Mouse (Mus musculus) ovary, adult 10 weeks (tissue): Measurements from ENCODE around the gene Srcin1. TPM values are rescaled to one million over a fixed set of nuclear protein-coding genes. Genes with fewer than 3 reads are reported as not detected.

Experiments
- polyA plus RNA-seq: library from polyadenylated mRNA; stranded (reverse); fragments of 350-450 nt; fragmentation: Illumina TruSeq; extraction: RNeasy Lipid Tissue Mini Kit (QIAGEN cat#74804); gene quantifications from one replicate; pipeline ENCODE4 v1.2.3, GENCODE M21; 2014

Srcin1 gene
- 1.8 TPM for polyA plus RNA-seq

GRCm38 (mm10) chr11:97576136-97576906, at the start of gene Srcin1:
Gene Srcin1 (minus strand): TSS chr11:97576186.

GRCm38 (mm10) chr11:97499865-97500719, 75.9 kb downstream of the Srcin1 start, which contains the start of gene 4933428G20Rik:
Gene 4933428G20Rik (minus strand): TSS chr11:97500340.

Other genes with a start within 250 kb of the Srcin1 start
- gene Gpr179, start 224.1 kb downstream of the Srcin1 start, polyA plus RNA-seq: 0.11 TPM
- 24.3 TPM for gene Socs7, start 213.6 kb downstream of the Srcin1 start, polyA plus RNA-seq
- 7.1 TPM for gene Arhgap23, start 160.7 kb downstream of the Srcin1 start, polyA plus RNA-seq
- not detected for gene 4933428G20Rik, start 75.8 kb downstream of the Srcin1 start, polyA plus RNA-seq
- not detected for gene Epop, start 53.5 kb upstream of the Srcin1 start, polyA plus RNA-seq
- gene Mllt6, start 87.2 kb upstream of the Srcin1 start, polyA plus RNA-seq: 6.6 TPM
- gene Cisd3, start 109.6 kb upstream of the Srcin1 start, polyA plus RNA-seq: 3.4 TPM
- 5.4 TPM for gene Pcgf2, start 124.3 kb upstream of the Srcin1 start, polyA plus RNA-seq
- gene Psmb3, start 127.2 kb upstream of the Srcin1 start, polyA plus RNA-seq: 7.7 TPM
- gene Pip4k2b, start 168.5 kb upstream of the Srcin1 start, polyA plus RNA-seq: 16.4 TPM
- gene Cwc25, start 190.4 kb upstream of the Srcin1 start, polyA plus RNA-seq: 17.0 TPM
- not detected for gene 1700001P01Rik, start 199.7 kb upstream of the Srcin1 start, polyA plus RNA-seq
- gene Rpl23, start 206.3 kb upstream of the Srcin1 start, polyA plus RNA-seq: 3,292 TPM
- 27.7 TPM for gene Lasp1, start 222.8 kb upstream of the Srcin1 start, polyA plus RNA-seq